Mouse (Mus musculus): ENCODE measurements at regions not wholly inside any gene's neighbourhood (a gene's known extent, or its start where the extent isn't known, plus 50 kb on each side); places are given as distances from the start of the nearest gene placed in this dataset.
A peak's percentile ranks its signal among the peaks of the same experiment; 100 is the strongest.

GRCm38 (mm10) chr6:66012675-66013074 is 60.3 kb downstream of the 4930544G11Rik start:
- no peak for DNase-seq (ENCODE audit: inconsistent age in 2 of 2, low spot score in 1 of 2)

- DNase-seq (ENCODE audit: inconsistent age in 2 of 2, low spot score in 1 of 2): no peak
Measured at GRCm38 (mm10) chr6:66023531-66023930, 71.1 kb downstream of the 4930544G11Rik start.

GRCm38 (mm10) chr6:66036789-66037188 is 84.4 kb downstream of the 4930544G11Rik start:
- DNase-seq (ENCODE audit: inconsistent age in 2 of 2, low spot score in 1 of 2): no peak

GRCm38 (mm10) chr6:66051852-66052251 is 99.4 kb downstream of the 4930544G11Rik start:
- DNase-seq (ENCODE audit: inconsistent age in 2 of 2, low spot score in 1 of 2): no peak

GRCm38 (mm10) chr6:66052386-66052785 is 100.0 kb downstream of the 4930544G11Rik start:
- DNase-seq (ENCODE audit: inconsistent age in 2 of 2, low spot score in 1 of 2): no peak

- DNase-seq (ENCODE audit: inconsistent age in 2 of 2, low spot score in 1 of 2): no peak
Measured at GRCm38 (mm10) chr6:66053197-66053596, 100.8 kb downstream of the 4930544G11Rik start.

GRCm38 (mm10) chr6:66068874-66069273 is 116.5 kb downstream of the 4930544G11Rik start:
- DNase-seq (ENCODE audit: inconsistent age in 2 of 2, low spot score in 1 of 2): no peak

- no peak for DNase-seq (ENCODE audit: inconsistent age in 2 of 2, low spot score in 1 of 2)
Measured at GRCm38 (mm10) chr6:66077445-66077844, 125.0 kb downstream of the 4930544G11Rik start.

GRCm38 (mm10) chr6:66078769-66079168 is 126.4 kb downstream of the 4930544G11Rik start:
- DNase-seq (ENCODE audit: inconsistent age in 2 of 2, low spot score in 1 of 2): no peak

- no peak for DNase-seq (ENCODE audit: inconsistent age in 2 of 2, low spot score in 1 of 2)
Measured at GRCm38 (mm10) chr6:66101555-66102071, 149.2 kb downstream of the 4930544G11Rik start.

GRCm38 (mm10) chr6:66114366-66114765 is 162.0 kb downstream of the 4930544G11Rik start:
- peak in 1 of 2 experiments; percentile 21 for DNase-seq (ENCODE audit: inconsistent age in 2 of 2, low spot score in 1 of 2)

GRCm38 (mm10) chr6:66121479-66122183 is 169.2 kb downstream of the 4930544G11Rik start:
- DNase-seq (ENCODE audit: inconsistent age in 2 of 2, low spot score in 1 of 2): no peak

- DNase-seq (ENCODE audit: inconsistent age in 2 of 2, low spot score in 1 of 2): no peak
Measured at GRCm38 (mm10) chr6:66124292-66124691, 171.9 kb downstream of the 4930544G11Rik start.

- DNase-seq (ENCODE audit: inconsistent age in 2 of 2, low spot score in 1 of 2): no peak
Measured at GRCm38 (mm10) chr6:66151786-66152185, 199.4 kb downstream of the 4930544G11Rik start.

GRCm38 (mm10) chr6:66154831-66155230 is 202.4 kb downstream of the 4930544G11Rik start:
- DNase-seq (ENCODE audit: inconsistent age in 2 of 2, low spot score in 1 of 2): no peak

- DNase-seq (ENCODE audit: inconsistent age in 2 of 2, low spot score in 1 of 2): peak in 1 of 2 experiments; percentile 19
Measured at GRCm38 (mm10) chr6:66160805-66161204, 208.4 kb downstream of the 4930544G11Rik start.

- DNase-seq (ENCODE audit: inconsistent age in 2 of 2, low spot score in 1 of 2): no peak
Measured at GRCm38 (mm10) chr6:66168913-66169312, 216.5 kb downstream of the 4930544G11Rik start.

- DNase-seq (ENCODE audit: inconsistent age in 2 of 2, low spot score in 1 of 2): no peak
Measured at GRCm38 (mm10) chr6:66197990-66198389, 245.6 kb downstream of the 4930544G11Rik start.

GRCm38 (mm10) chr6:66200136-66200790 is 247.9 kb downstream of the 4930544G11Rik start:
- DNase-seq (ENCODE audit: inconsistent age in 2 of 2, low spot score in 1 of 2): no peak

GRCm38 (mm10) chr6:66206197-66206925 is 254.0 kb downstream of the 4930544G11Rik start:
- no peak for DNase-seq (ENCODE audit: inconsistent age in 2 of 2, low spot score in 1 of 2)

GRCm38 (mm10) chr6:66217543-66217942 is 265.1 kb downstream of the 4930544G11Rik start:
- DNase-seq (ENCODE audit: inconsistent age in 2 of 2, low spot score in 1 of 2): no peak

All from adrenal gland, adult (tissue).